Mouse (Mus musculus) limb, embryonic 14.5 days (tissue): Measurements from ENCODE around the gene Mrrf. TPM values are rescaled to one million over a fixed set of nuclear protein-coding genes. Genes with fewer than 3 reads are reported as not detected.

Experiments used
- ATAC-seq: fragments of 200-750 bp; cut with Nextera tagmentation; 2 replicates; pipeline ENCODE4 v1.8.0; 2017; ENCODE audit warnings: low read depth, moderate number of reproducible peaks, moderate TSS enrichment; ENCODE audit not compliant: low FRiP score
- DNase-seq: peaks from one replicate; pipeline ENCODE4 v3.0.0-alpha.2; 2015; ENCODE audit warnings: low spot score
- H3K27ac ChIP-seq: fragments of 300-500 bp; sonication (generic); replicated peaks from 2 replicates; pipeline ENCODE4 v1.5.1; 2014; ENCODE audit warnings: low read depth, mild to moderate bottlenecking, low read length, moderate library complexity, mixed read lengths
- H3K27me3 ChIP-seq: fragments of 300-500 bp; sonication (generic); 2 replicates; pipeline ENCODE4 v1.6.1; 2014; ENCODE audit warnings: low read length, mixed read lengths; ENCODE audit not compliant: control insufficient read depth, insufficient read depth
- H3K36me3 ChIP-seq: fragments of 300-500 bp; sonication (generic); 2 replicates; pipeline ENCODE4 v1.6.1; 2014; ENCODE audit warnings: mild to moderate bottlenecking, low read length, moderate library complexity, mixed read lengths; ENCODE audit not compliant: control insufficient read depth, insufficient read depth
- H3K4me1 ChIP-seq: fragments of 300-500 bp; sonication (generic); 2 replicates; pipeline ENCODE4 v1.6.1; 2014; ENCODE audit warnings: antibody characterized with exemption, low read length, mixed read lengths; ENCODE audit not compliant: control insufficient read depth, insufficient read depth
- H3K4me2 ChIP-seq: fragments of 300-500 bp; sonication (generic); replicated peaks from 2 replicates; pipeline ENCODE4 v1.6.1; 2014; ENCODE audit warnings: low read depth, mild to moderate bottlenecking, low read length, moderate library complexity; ENCODE audit not compliant: severe bottlenecking
- H3K4me3 ChIP-seq: fragments of 300-500 bp; sonication (generic); replicated peaks from 2 replicates; pipeline ENCODE4 v1.5.1; 2014; ENCODE audit warnings: low read length
- H3K9ac ChIP-seq: fragments of 300-500 bp; sonication (generic); 2 replicates; pipeline ENCODE4 v1.6.1; 2014; ENCODE audit warnings: mild to moderate bottlenecking, low read depth, low read length, moderate library complexity; ENCODE audit not compliant: severe bottlenecking
- H3K9me3 ChIP-seq: fragments of 300-500 bp; sonication (generic); 2 replicates; pipeline ENCODE4 v1.6.1; 2016; ENCODE audit warnings: low read length; ENCODE audit not compliant: control insufficient read depth
- POLR2A ChIP-seq: fragments of 200-500 bp; IDR thresholded peaks from 2 replicates; pipeline ENCODE4 v1.8.0; 2012; ENCODE audit warnings: inconsistent platforms, mild to moderate bottlenecking, moderate library complexity, borderline replicate concordance; ENCODE audit not compliant: insufficient read depth, insufficient read length; ENCODE audit errors: extremely low read depth
- WGBS: fragments of 180-500 bp; shearing (Covaris S2); extraction: QIAGEN DNeasy Blood & Tissue Kit; methylation state at CpG from one replicate; pipeline ENCODE4 v1.1.7; 2014; 5-methylcytosine and 5-hydroxymethylcytosine counted together
- polyA plus RNA-seq, 2 experiments: library from polyadenylated mRNA; depleted of rRNA in 1 of 2; stranded (reverse) in 1 of 2; unstranded in 1 of 2; fragments of >200 nt; fragmentation: Nextera tagmentation in 1 of 2; extraction: Ambion mirVana in 1 of 2; gene quantifications; 2 replicates each; pipeline versions ENCODE4 v1.2.1 to v1.2.3; 2012 to 2014

The Mrrf gene
- polyA plus RNA-seq, 2 experiments = 31.0 to 33.0 TPM

DNA sequence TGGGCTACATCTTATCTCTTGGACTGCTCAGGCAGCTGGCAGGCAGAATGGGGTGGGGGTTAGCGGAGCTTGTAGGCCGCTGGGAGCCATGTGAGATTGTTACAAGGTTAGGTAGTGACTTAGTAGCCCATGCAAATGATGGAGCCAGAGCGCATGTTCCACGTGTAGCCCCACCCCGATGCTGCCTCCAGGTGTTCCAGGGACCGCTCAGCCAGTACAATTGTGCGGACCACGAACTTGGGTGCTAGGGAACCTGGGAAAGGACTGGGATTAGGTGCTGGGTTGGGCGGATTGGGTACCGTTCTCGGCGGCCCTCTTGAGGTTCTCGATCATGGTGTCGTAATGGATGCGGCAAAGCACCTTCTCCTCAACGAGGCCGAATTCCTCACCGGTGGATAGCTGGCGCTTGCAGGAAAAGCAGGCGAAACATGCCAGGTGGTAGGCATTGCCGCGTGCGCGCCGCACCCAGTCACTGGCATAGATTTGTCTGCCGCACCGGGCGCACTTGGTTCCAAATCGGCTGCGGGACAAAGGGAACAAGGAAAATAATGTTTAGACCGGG, 42.2 kb upstream of the Mrrf start:
- WGBS = 3% methylated on average over 31 of the region's 31 CpGs
- no peak for DNase-seq
- H3K4me3 ChIP-seq = no peak overlapping the region

DNA sequence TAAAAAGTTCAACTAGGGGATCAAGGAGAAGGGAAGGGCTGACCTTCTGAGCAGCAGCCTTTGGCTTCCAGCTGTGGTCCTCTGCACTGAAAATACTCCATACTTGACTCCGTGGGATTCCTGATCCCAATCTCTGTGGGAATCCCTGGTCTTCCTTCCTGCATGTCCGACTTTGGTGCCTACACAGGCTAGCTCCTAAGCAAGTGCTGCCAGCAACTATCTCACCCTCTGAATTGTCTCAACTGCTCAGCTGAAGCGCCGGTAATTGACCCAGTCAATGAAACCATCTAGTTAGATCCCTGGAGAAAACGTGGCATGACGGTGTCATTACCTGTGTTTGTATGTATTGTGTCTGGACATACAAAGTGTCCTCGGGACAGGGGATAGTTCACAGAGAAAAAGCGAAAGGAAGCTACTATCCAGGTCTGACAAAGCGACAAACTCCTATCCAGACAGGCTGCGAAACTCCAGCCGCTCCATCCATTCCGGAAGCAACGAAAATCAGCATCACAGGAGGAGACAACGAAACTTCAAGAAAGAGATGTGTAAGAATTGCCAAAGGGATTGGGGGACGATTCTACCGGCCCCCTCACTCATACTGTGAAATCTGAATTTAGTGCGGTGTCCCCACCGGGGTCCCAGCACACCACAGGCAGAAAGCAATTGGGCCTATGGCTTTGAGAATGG, 38.9 kb upstream of the Mrrf start:
- Histone ChIP-seq H3K27me3 (peaks cover 100% of the 10 kb centered on the region), H3K4me1 (peaks cover 2% of the 10 kb centered on the region; the same call in 1 of the 2 replicates), H3K27ac (no peak overlapping the region), H3K4me3 (no peak overlapping the region), H3K9ac (no peak overlapping the region), H3K4me2 (no peak overlapping the region), H3K9me3 (no peaks in the 10 kb centered on the region), H3K36me3 (no peaks in the 10 kb centered on the region)
- TF ChIP-seq POLR2A = no peak
- ATAC-seq = no peak
- WGBS = 6% methylated on average over 18 of the region's 18 CpGs
- DNase-seq = no peak

More for the DNA sequence above, 42.2 kb upstream of the Mrrf start:
- H3K27ac ChIP-seq = no peak overlapping the region
- no peak for ATAC-seq
- no peak overlapping the region for H3K4me2 ChIP-seq
- H3K9ac ChIP-seq = no peak overlapping the region
- H3K9me3 ChIP-seq = no peaks in the 10 kb centered on the region
- no peak for TF ChIP-seq POLR2A
- peaks cover 8% of the 10 kb centered on the region for H3K4me1 ChIP-seq
- peaks cover 94% of the 10 kb centered on the region for H3K27me3 ChIP-seq
- H3K36me3 ChIP-seq = no peaks in the 10 kb centered on the region

GRCm38 (mm10) chr2:36098021-36098420, 38.2 kb upstream of the Mrrf start:
- Histone ChIP-seq H3K4me2 (no peak overlapping the region), H3K9me3 (no peaks in the 10 kb centered on the region), H3K36me3 (no peaks in the 10 kb centered on the region), H3K27ac (no peak overlapping the region), H3K9ac (no peak overlapping the region), H3K4me1 (peaks cover 10% of the 10 kb centered on the region), H3K4me3 (no peak overlapping the region), H3K27me3 (peaks cover 100% of the 10 kb centered on the region)
- WGBS = 5% methylated on average over 5 of the region's 5 CpGs
- ATAC-seq = no peak
- DNase-seq = no peak
- TF ChIP-seq POLR2A = no peak

- Histone ChIP-seq H3K36me3 (no peaks in the 10 kb centered on the region), H3K4me2 (no peak overlapping the region), H3K4me1 (peaks cover 21% of the 10 kb centered on the region), H3K27ac (no peak overlapping the region), H3K27me3 (peaks cover 100% of the 10 kb centered on the region), H3K9ac (no peak overlapping the region), H3K4me3 (no peak overlapping the region), H3K9me3 (no peaks in the 10 kb centered on the region)
- TF ChIP-seq POLR2A = no peak
- 14% methylated on average over 6 of the region's 6 CpGs for WGBS
- no peak for ATAC-seq
- no peak for DNase-seq
Observed at GRCm38 (mm10) chr2:36099739-36100138, 36.5 kb upstream of the Mrrf start.

- no peaks in the 10 kb centered on the region for H3K9me3 ChIP-seq
- ATAC-seq (no peak), DNase-seq (no peak)
- WGBS = 7% methylated on average over 28 of the region's 28 CpGs
- H3K9ac ChIP-seq = no peak overlapping the region
- H3K27ac ChIP-seq = no peak overlapping the region
- H3K4me2 ChIP-seq = peak overlapping the region; percentile 36
- peak overlapping the region; percentile 45 for H3K4me3 ChIP-seq
- no peaks in the 10 kb centered on the region for H3K36me3 ChIP-seq
- peaks cover 100% of the 10 kb centered on the region for H3K27me3 ChIP-seq
- TF ChIP-seq POLR2A = no peak
- peaks cover 30% of the 10 kb centered on the region for H3K4me1 ChIP-seq
Observed at GRCm38 (mm10) chr2:36101866-36102558, 34.2 kb upstream of the Mrrf start.
